Mouse (Mus musculus): ENCODE data around the gene Cmtm2b. TPM values are rescaled to one million over a fixed set of nuclear protein-coding genes. Genes with fewer than 3 reads are reported as not detected.

Gene Cmtm2b
- polyA plus RNA-seq, 1 experiment from 2014 or later = not detected

GRCm38 (mm10) chr8:104334196-104334595 is 12.2 kb downstream of the Cmtm2b start:
- H3K36me3 ChIP-seq = no peaks in the 10 kb centered on the region
- H3K4me1 ChIP-seq = peaks cover 2% of the 10 kb centered on the region
- no peaks in the 10 kb centered on the region for H3K9me3 ChIP-seq
- no peaks in the 10 kb centered on the region for H3K27me3 ChIP-seq (ENCODE audit: insufficient read depth, poor library complexity, severe bottlenecking)
- no peak for DNase-seq (ENCODE audit: low spot score)
- H3K4me3 ChIP-seq = no peak overlapping the region
- 78% methylated on average over 1 of the region's 1 CpGs for WGBS
- no peak overlapping the region for H3K27ac ChIP-seq

GRCm38 (mm10) chr8:104336806-104337205 is 14.8 kb downstream of the Cmtm2b start:
- peak; percentile 68 for DNase-seq (ENCODE audit: low spot score)
- WGBS = 85% methylated on average over 1 of the region's 1 CpGs

GRCm38 (mm10) chr8:104337890-104338289 is 15.9 kb downstream of the Cmtm2b start:
- H3K4me1 ChIP-seq = peaks cover 24% of the 10 kb centered on the region
- no peaks in the 10 kb centered on the region for H3K27me3 ChIP-seq (ENCODE audit: insufficient read depth, poor library complexity, severe bottlenecking)
- H3K4me3 ChIP-seq = no peak overlapping the region
- H3K36me3 ChIP-seq = no peaks in the 10 kb centered on the region
- no peaks in the 10 kb centered on the region for H3K9me3 ChIP-seq
- WGBS = 57% methylated on average over 3 of the region's 3 CpGs
- H3K27ac ChIP-seq = no peak overlapping the region
- DNase-seq (ENCODE audit: low spot score) = peak; percentile 61

More at GRCm38 (mm10) chr8:104336806-104337205, 14.8 kb downstream of the Cmtm2b start:
- Histone ChIP-seq H3K4me3 (no peak overlapping the region), H3K36me3 (no peaks in the 10 kb centered on the region), H3K9me3 (no peaks in the 10 kb centered on the region), H3K4me1 (peaks cover 23% of the 10 kb centered on the region), H3K27ac (no peak overlapping the region), H3K27me3 (ENCODE audit: insufficient read depth, poor library complexity, severe bottlenecking) (no peaks in the 10 kb centered on the region)

- H3K4me3 ChIP-seq = peak within 1 kb of the TSS; percentile 74
- H3K27me3 ChIP-seq (ENCODE audit: insufficient read depth, poor library complexity, severe bottlenecking) = no peaks in the 10 kb centered on the region
- DNase-seq (ENCODE audit: low spot score) = peak; percentile 73
- no peaks in the 10 kb centered on the region for H3K36me3 ChIP-seq
- H3K9me3 ChIP-seq = no peaks in the 10 kb centered on the region
- H3K4me1 ChIP-seq = peaks cover 32% of the 10 kb centered on the region
- WGBS = 18% methylated on average over 18 of the region's 18 CpGs
- peak within 1 kb of the TSS; percentile 95 for H3K27ac ChIP-seq
Observed at GRCm38 (mm10) chr8:104339229-104339982, 17.4 kb downstream of the Cmtm2b start, which contains the start of gene Cmtm3. Gene Cmtm3, plus strand, starts transcription at chr8:104339410.

- 4% methylated on average over 6 of the region's 6 CpGs for WGBS
- no peaks in the 10 kb centered on the region for H3K9me3 ChIP-seq
- peaks cover 4% of the 10 kb centered on the region for H3K36me3 ChIP-seq
- H3K27ac ChIP-seq = peak overlapping the region; percentile 95
- peaks cover 32% of the 10 kb centered on the region for H3K4me1 ChIP-seq
- peak overlapping the region; percentile 74 for H3K4me3 ChIP-seq
- H3K27me3 ChIP-seq (ENCODE audit: insufficient read depth, poor library complexity, severe bottlenecking) = no peaks in the 10 kb centered on the region
- peak; percentile 73 for DNase-seq (ENCODE audit: low spot score)
Observed at GRCm38 (mm10) chr8:104339983-104340232, 17.9 kb downstream of the Cmtm2b start.

- peak; percentile 92 for DNase-seq (ENCODE audit: low spot score)
- no peaks in the 10 kb centered on the region for H3K9me3 ChIP-seq
- H3K36me3 ChIP-seq = peaks cover 10% of the 10 kb centered on the region
- under 1% methylated on average over 52 of the region's 54 CpGs for WGBS
- peak overlapping the region; percentile 74 for H3K4me3 ChIP-seq
- no peaks in the 10 kb centered on the region for H3K27me3 ChIP-seq (ENCODE audit: insufficient read depth, poor library complexity, severe bottlenecking)
- peak overlapping the region; percentile 95 for H3K27ac ChIP-seq
- H3K4me1 ChIP-seq = peaks cover 32% of the 10 kb centered on the region
Observed at GRCm38 (mm10) chr8:104340233-104341105, 18.4 kb downstream of the Cmtm2b start.

- Histone ChIP-seq H3K27me3 (ENCODE audit: insufficient read depth, poor library complexity, severe bottlenecking) (no peaks in the 10 kb centered on the region), H3K36me3 (peaks cover 16% of the 10 kb centered on the region), H3K4me3 (peak overlapping the region; percentile 74), H3K9me3 (no peaks in the 10 kb centered on the region), H3K27ac (peak overlapping the region; percentile 95), H3K4me1 (peaks cover 33% of the 10 kb centered on the region)
- peak; percentile 94 for DNase-seq (ENCODE audit: low spot score)
- under 1% methylated on average over 24 of the region's 24 CpGs for WGBS
Observed at GRCm38 (mm10) chr8:104341106-104341561, 19.1 kb downstream of the Cmtm2b start.

- H3K27ac ChIP-seq = peak overlapping the region; percentile 95
- no peaks in the 10 kb centered on the region for H3K27me3 ChIP-seq (ENCODE audit: insufficient read depth, poor library complexity, severe bottlenecking)
- peak; percentile 73 for DNase-seq (ENCODE audit: low spot score)
- H3K36me3 ChIP-seq = peaks cover 22% of the 10 kb centered on the region
- H3K9me3 ChIP-seq = no peaks in the 10 kb centered on the region
- H3K4me1 ChIP-seq = peaks cover 38% of the 10 kb centered on the region
- WGBS = 41% methylated on average over 6 of the region's 6 CpGs
- peak overlapping the region; percentile 74 for H3K4me3 ChIP-seq
Observed at GRCm38 (mm10) chr8:104341678-104342077, 19.6 kb downstream of the Cmtm2b start.

GRCm38 (mm10) chr8:104342426-104342825 is 20.4 kb downstream of the Cmtm2b start:
- H3K4me3 ChIP-seq = no peak overlapping the region
- H3K36me3 ChIP-seq = peaks cover 29% of the 10 kb centered on the region
- WGBS = 51% methylated on average over 5 of the region's 5 CpGs
- no peaks in the 10 kb centered on the region for H3K27me3 ChIP-seq (ENCODE audit: insufficient read depth, poor library complexity, severe bottlenecking)
- peaks cover 43% of the 10 kb centered on the region for H3K4me1 ChIP-seq
- H3K9me3 ChIP-seq = no peaks in the 10 kb centered on the region
- DNase-seq (ENCODE audit: low spot score) = peak; percentile 58
- no peak overlapping the region for H3K27ac ChIP-seq

- peaks cover 45% of the 10 kb centered on the region for H3K4me1 ChIP-seq
- H3K9me3 ChIP-seq = no peaks in the 10 kb centered on the region
- H3K27me3 ChIP-seq (ENCODE audit: insufficient read depth, poor library complexity, severe bottlenecking) = no peaks in the 10 kb centered on the region
- 15% methylated on average over 7 of the region's 7 CpGs for WGBS
- no peak overlapping the region for H3K4me3 ChIP-seq
- peak; percentile 93 for DNase-seq (ENCODE audit: low spot score)
- no peak overlapping the region for H3K27ac ChIP-seq
- H3K36me3 ChIP-seq = peaks cover 35% of the 10 kb centered on the region
Observed at GRCm38 (mm10) chr8:104343957-104344356, 21.9 kb downstream of the Cmtm2b start.

GRCm38 (mm10) chr8:104344622-104345021 is 22.6 kb downstream of the Cmtm2b start:
- H3K27ac ChIP-seq = no peak overlapping the region
- H3K27me3 ChIP-seq (ENCODE audit: insufficient read depth, poor library complexity, severe bottlenecking) = no peaks in the 10 kb centered on the region
- no peak overlapping the region for H3K4me3 ChIP-seq
- H3K9me3 ChIP-seq = no peaks in the 10 kb centered on the region
- H3K36me3 ChIP-seq = peaks cover 35% of the 10 kb centered on the region
- no peak for DNase-seq (ENCODE audit: low spot score)
- H3K4me1 ChIP-seq = peaks cover 41% of the 10 kb centered on the region
- 88% methylated on average over 5 of the region's 5 CpGs for WGBS

GRCm38 (mm10) chr8:104346706-104347105 is 24.7 kb downstream of the Cmtm2b start:
- 0 out of 2 replicates have a peak overlapping the region, but pooled peaks have one; percentile 5 for H3K4me3 ChIP-seq
- DNase-seq (ENCODE audit: low spot score) = no peak
- H3K9me3 ChIP-seq = no peaks in the 10 kb centered on the region
- WGBS = 37% methylated on average over 12 of the region's 12 CpGs
- H3K27me3 ChIP-seq (ENCODE audit: insufficient read depth, poor library complexity, severe bottlenecking) = no peaks in the 10 kb centered on the region
- peaks cover 35% of the 10 kb centered on the region for H3K36me3 ChIP-seq
- H3K27ac ChIP-seq = peak overlapping the region; percentile 23; the same call in 1 of the 2 replicates
- H3K4me1 ChIP-seq = peaks cover 25% of the 10 kb centered on the region

- H3K4me3 ChIP-seq = no peak overlapping the region
- no peaks in the 10 kb centered on the region for H3K27me3 ChIP-seq (ENCODE audit: insufficient read depth, poor library complexity, severe bottlenecking)
- peaks cover 18% of the 10 kb centered on the region for H3K4me1 ChIP-seq
- DNase-seq (ENCODE audit: low spot score) = no peak
- H3K36me3 ChIP-seq = peaks cover 43% of the 10 kb centered on the region
- no peaks in the 10 kb centered on the region for H3K9me3 ChIP-seq
- 69% methylated on average over 5 of the region's 5 CpGs for WGBS
- H3K27ac ChIP-seq = no peak overlapping the region
Observed at GRCm38 (mm10) chr8:104348971-104349370, 26.9 kb downstream of the Cmtm2b start.
